Mouse (Mus musculus): Measurements from ENCODE around the gene Zfp597.

- TF ChIP-seq TAL1 (IDR thresholded peaks at IDR 0.05; ENCODE audit: low read length) (no peak), GATA1 (IDR thresholded peaks at IDR 0.05; ENCODE audit: low read length) (no peak)
Measured at GRCm38 (mm10) chr16:3934091-3934490, 49.7 kb upstream of the Zfp597 start.

Measured in erythroblast, embryonic 14.5 days (primary cell).